Mouse (Mus musculus) right cerebral cortex, postnatal 36 days (tissue): ENCODE data around the gene Wdr46.

Experiments used
- DNase-seq, 2 experiments: peaks; one replicate each; pipeline ENCODE4 v3.0.0; 2022; ENCODE audit warnings: low spot score in 2 of 2, mixed read lengths in 1 of 2

Gene Wdr46

GRCm38 (mm10) chr17:33911052-33911812 lies 29.2 kb upstream of the Wdr46 start:
- DNase-seq, result no peak

- no peak for DNase-seq
Observed at GRCm38 (mm10) chr17:33911813-33912414, 28.5 kb upstream of the Wdr46 start.

- DNase-seq, result no peak
Observed at GRCm38 (mm10) chr17:33913264-33913663, 27.2 kb upstream of the Wdr46 start.

GRCm38 (mm10) chr17:33913905-33914304 lies 26.6 kb upstream of the Wdr46 start:
- no peak for DNase-seq

- DNase-seq, result no peak
Observed at GRCm38 (mm10) chr17:33914969-33915391, 25.5 kb upstream of the Wdr46 start.

- DNase-seq, result peak; percentile 94 to 97
Observed at GRCm38 (mm10) chr17:33915671-33916250, 24.7 kb upstream of the Wdr46 start, which contains the start of the genes Tapbp and Zbtb22. Gene Tapbp (plus strand): TSS chr17:33915899. Gene Zbtb22 (plus strand): TSS chr17:33915904.

- no peak for DNase-seq
Observed at GRCm38 (mm10) chr17:33916294-33916693, 24.2 kb upstream of the Wdr46 start.

GRCm38 (mm10) chr17:33916847-33917655 lies 23.4 kb upstream of the Wdr46 start:
- DNase-seq, result no peak

- DNase-seq, result no peak
Observed at GRCm38 (mm10) chr17:33917656-33918292, 22.7 kb upstream of the Wdr46 start.

GRCm38 (mm10) chr17:33918293-33919203 lies 21.9 kb upstream of the Wdr46 start:
- no peak for DNase-seq

GRCm38 (mm10) chr17:33919351-33920281 lies 20.8 kb upstream of the Wdr46 start:
- no peak for DNase-seq

GRCm38 (mm10) chr17:33920282-33921097 lies 20.0 kb upstream of the Wdr46 start:
- peak; percentile 63 to 65 for DNase-seq

- no peak for DNase-seq
Observed at GRCm38 (mm10) chr17:33921361-33921760, 19.1 kb upstream of the Wdr46 start.

GRCm38 (mm10) chr17:33924577-33925283 lies 15.7 kb upstream of the Wdr46 start:
- DNase-seq, result no peak

- no peak for DNase-seq
Observed at GRCm38 (mm10) chr17:33925406-33926116, 14.9 kb upstream of the Wdr46 start.

GRCm38 (mm10) chr17:33926207-33926932 lies 14.1 kb upstream of the Wdr46 start:
- DNase-seq, result no peak
